Mouse (Mus musculus): ENCODE data around the gene Kcnq2.

DNA sequence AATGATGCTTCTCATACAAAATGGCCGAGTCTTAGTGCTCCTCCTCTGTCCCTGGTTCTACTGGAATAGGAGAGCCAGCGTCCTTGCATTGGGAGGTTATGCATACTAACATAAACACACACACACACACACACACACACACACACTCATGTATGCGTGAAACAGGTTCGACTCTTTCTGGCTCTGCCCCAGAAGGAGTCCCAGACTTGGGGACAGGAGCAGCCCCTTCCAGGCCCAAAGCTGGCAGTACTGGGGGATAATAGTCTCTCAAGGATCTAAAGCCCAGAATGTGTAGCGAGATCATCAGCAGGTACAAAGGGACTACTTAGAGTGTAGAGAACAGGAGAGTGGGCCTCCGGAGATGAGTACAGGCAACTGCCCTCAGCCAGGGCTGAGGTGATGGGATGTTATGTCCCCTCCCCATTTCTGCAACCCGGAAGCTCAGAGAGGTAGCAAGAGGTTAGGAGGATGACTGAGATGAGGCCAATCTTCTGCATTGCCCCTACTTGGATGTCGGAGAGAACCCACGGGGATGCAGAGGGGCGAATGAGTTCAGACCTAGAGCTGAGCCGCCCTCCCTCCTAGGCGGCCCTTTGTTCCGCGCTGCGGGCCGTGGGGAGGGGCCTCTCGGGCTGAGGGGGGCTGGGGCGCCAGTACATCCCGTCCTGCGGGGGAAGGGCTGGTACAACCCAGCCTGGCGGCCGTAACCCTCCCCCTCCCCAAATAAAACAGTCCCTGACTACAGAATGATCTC, 1.1 kb downstream of the Kcnq2 start:
- no peak for TF ChIP-seq CTCF (IDR thresholded peaks at IDR 0.05; ENCODE audit: extremely low read depth, insufficient read depth, insufficient read length, insufficient replicate concordance)
- no peak for TF ChIP-seq POLR2A (IDR thresholded peaks at IDR 0.05; ENCODE audit: low read depth, low read length)

Measured in spleen, adult 2 months (tissue).